Mouse (Mus musculus) lung, postnatal 0 days (tissue): ENCODE data around the gene Slc1a5.

Source experiments
- CTCF ChIP-seq: IDR thresholded peaks from 2 replicates; pipeline ENCODE4 v1.5.1; 2016; ENCODE audit warnings: antibody characterized with exemption, mild to moderate bottlenecking
- EP300 ChIP-seq: IDR thresholded peaks from 2 replicates; pipeline ENCODE4 v1.6.1; 2016; ENCODE audit warnings: antibody characterized with exemption, mild to moderate bottlenecking, control low read depth

DNA sequence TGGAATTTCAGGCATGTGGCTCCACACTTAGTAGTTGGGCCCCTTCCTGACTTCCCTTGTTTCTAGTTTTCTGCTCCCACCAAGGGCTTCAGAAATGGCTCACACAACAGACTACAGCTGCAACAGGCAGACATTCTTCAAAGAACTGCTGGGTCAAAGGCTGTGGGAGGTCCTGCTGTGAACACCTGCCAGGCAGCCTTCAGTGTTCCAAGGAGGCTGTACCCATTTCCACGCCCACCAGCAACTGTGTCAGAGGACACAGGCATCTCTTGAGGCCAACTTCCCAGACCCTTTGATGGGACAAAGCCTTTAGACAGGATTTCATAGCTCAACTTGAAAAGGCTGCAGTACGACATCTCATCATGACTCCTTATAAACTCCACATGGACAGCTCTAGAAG is 14.7 kb upstream of the Slc1a5 start:
- TF ChIP-seq CTCF: no peak
- no peak for TF ChIP-seq EP300
